Comparison of ENCODE assay signal across 31 mouse cellular contexts in genomic region chr11:100677810-100678209, GRCm38 (mm10). TPM values are rescaled to one million over a fixed set of nuclear protein-coding genes. Genes with fewer than 3 reads are reported as not detected.
DNase-seq lines count a peak whose midpoint lies in the region; ATAC-seq lines count a peak whose summit lies in the region.
"Had no signal": no experiment of that assay in that cellular context is flagged by ENCODE, and none has a peak within 500 bp of the region (broad histone marks: within the 10 kb centered on the region; RNA-seq: fewer than 3 reads in every experiment).

No protein-coding gene starts in this region.

- ATAC-seq in forebrain, embryonic 13.5 days, result no peak
- no peak for ATAC-seq in midbrain, embryonic 11.5 days (ENCODE audit: low FRiP score)
- ATAC-seq: midbrain, embryonic 15.5 days; Patski had no signal

- H3K4me3 ChIP-seq in forebrain, embryonic 10.5 days, result no peak overlapping the region
- H3K4me3 ChIP-seq in forebrain, embryonic 13.5 days, result no peak overlapping the region
- H3K4me3 ChIP-seq in midbrain, embryonic 11.5 days (ENCODE audit: low read depth, low read length), result no peak overlapping the region
- H3K4me3 ChIP-seq: embryonic facial prominence, embryonic 12.5 days; forebrain, embryonic 12.5 days; heart, adult 2 months; hindbrain, embryonic 15.5 days; limb, embryonic 10.5 days; liver, embryonic 15.5 days; lung, embryonic 15.5 days; midbrain, embryonic 15.5 days; neural tube, embryonic 15.5 days had no signal

- intact Hi-C loops in left cerebral cortex, postnatal 14 days (cut with DNase I), result no loop called here

- H3K9ac ChIP-seq in forebrain, embryonic 13.5 days, result no peak overlapping the region
- H3K9ac ChIP-seq in midbrain, embryonic 11.5 days (ENCODE audit: low read length), result no peak overlapping the region; the same call in 1 of the 2 replicates
- H3K9ac ChIP-seq: embryonic facial prominence, embryonic 12.5 days; forebrain, embryonic 12.5 days; hindbrain, embryonic 15.5 days; liver, embryonic 15.5 days; lung, embryonic 15.5 days; midbrain, embryonic 15.5 days; neural tube, embryonic 15.5 days had no signal

- WGBS in forebrain, embryonic 10.5 days, result 62% methylated on average over 7 of the region's 7 CpGs
- 53% methylated on average over 7 of the region's 7 CpGs for WGBS in forebrain, embryonic 13.5 days
- WGBS in midbrain, embryonic 11.5 days, result 59% methylated on average over 7 of the region's 7 CpGs

- no peak for DNase-seq in forebrain, embryonic 10.5 days (ENCODE audit: extremely low spot score, low spot score)
- DNase-seq in left cerebral cortex, postnatal 14 days (ENCODE audit: low spot score in 2 of 2), result peak; percentile 40 to 45
- DNase-seq in left cerebral cortex, adult 8-10 months (ENCODE audit: low spot score in 2 of 2), result no peak
- DNase-seq in right cerebral cortex, postnatal 25 days, result peak; percentile 14
- no peak for DNase-seq in right cerebral cortex, postnatal 14 days
- no peak for DNase-seq in B cell, adult 2 months
- DNase-seq in midbrain, embryonic 11.5 days (ENCODE audit: low spot score, missing footprints), result no peak
- DNase-seq: adrenal gland, adult 2 months; cerebellum, adult 2 months; cerebellum, postnatal 25 days; gastrocnemius, postnatal 25 days; heart, adult 2 months; heart, postnatal 4 days; kidney, adult 8-10 months; kidney, postnatal 10 days; liver; lung, postnatal 4 days had no signal

- peaks cover 25% of the 10 kb centered on the region for H3K27me3 ChIP-seq in forebrain, embryonic 10.5 days (ENCODE audit: poor library complexity, severe bottlenecking)
- peaks cover 7% of the 10 kb centered on the region for H3K27me3 ChIP-seq in forebrain, embryonic 13.5 days
- no peaks in the 10 kb centered on the region for H3K27me3 ChIP-seq in midbrain, embryonic 11.5 days (ENCODE audit: control insufficient read depth, insufficient read depth, low read length)
- H3K27me3 ChIP-seq: midbrain, embryonic 15.5 days; neural tube, embryonic 15.5 days had no signal

- H3K9me3 ChIP-seq in forebrain, embryonic 10.5 days, result no peaks in the 10 kb centered on the region
- H3K9me3 ChIP-seq in forebrain, embryonic 13.5 days (replicated peaks), result no peaks in the 10 kb centered on the region
- H3K9me3 ChIP-seq in midbrain, embryonic 11.5 days (ENCODE audit: control insufficient read depth, low read length), result no peaks in the 10 kb centered on the region
- H3K9me3 ChIP-seq: embryonic facial prominence, embryonic 12.5 days; forebrain, embryonic 12.5 days; hindbrain, embryonic 15.5 days; limb, embryonic 10.5 days; liver, embryonic 15.5 days; lung, embryonic 15.5 days; midbrain, embryonic 15.5 days; neural tube, embryonic 15.5 days had no signal

- no peak overlapping the region for H3K4me2 ChIP-seq in forebrain, embryonic 13.5 days
- H3K4me2 ChIP-seq in midbrain, embryonic 11.5 days, result no peak overlapping the region
- H3K4me2 ChIP-seq: embryonic facial prominence, embryonic 12.5 days; forebrain, embryonic 12.5 days; hindbrain, embryonic 15.5 days; liver, embryonic 15.5 days; lung, embryonic 15.5 days; midbrain, embryonic 15.5 days; neural tube, embryonic 15.5 days had no signal

- H3K4me1 ChIP-seq in forebrain, embryonic 10.5 days, result peaks cover 18% of the 10 kb centered on the region
- H3K4me1 ChIP-seq in forebrain, embryonic 13.5 days, result peaks cover 7% of the 10 kb centered on the region
- H3K4me1 ChIP-seq in midbrain, embryonic 11.5 days (ENCODE audit: control insufficient read depth, insufficient read depth, low read length), result no peaks in the 10 kb centered on the region
- H3K4me1 ChIP-seq: liver, embryonic 15.5 days had no signal

- H3K36me3 ChIP-seq in forebrain, embryonic 10.5 days (replicated peaks), result no peaks in the 10 kb centered on the region
- H3K36me3 ChIP-seq in forebrain, embryonic 13.5 days (ENCODE audit: poor library complexity, severe bottlenecking), result no peaks in the 10 kb centered on the region
- no peaks in the 10 kb centered on the region for H3K36me3 ChIP-seq in midbrain, embryonic 11.5 days (ENCODE audit: control insufficient read depth, insufficient read depth, low read length)
- H3K36me3 ChIP-seq: embryonic facial prominence, embryonic 12.5 days; forebrain, embryonic 12.5 days; hindbrain, embryonic 15.5 days; limb, embryonic 10.5 days; liver, embryonic 15.5 days; lung, embryonic 15.5 days; midbrain, embryonic 15.5 days; neural tube, embryonic 15.5 days had no signal

- H3K27ac ChIP-seq in forebrain, embryonic 10.5 days, result 0 out of 2 replicates have a peak overlapping the region, but pooled peaks have one; percentile 2
- no peak overlapping the region for H3K27ac ChIP-seq in forebrain, embryonic 13.5 days
- H3K27ac ChIP-seq in midbrain, embryonic 11.5 days (ENCODE audit: low read depth, low read length), result no peak overlapping the region
- H3K27ac ChIP-seq: embryonic facial prominence, embryonic 12.5 days; forebrain, embryonic 12.5 days; heart, adult 2 months; hindbrain, embryonic 15.5 days; limb, embryonic 10.5 days; liver, embryonic 15.5 days; lung, embryonic 15.5 days; midbrain, embryonic 15.5 days; neural tube, embryonic 15.5 days had no signal

RNA-seq across cellular contexts. Expression of gene Zfp385c, which starts 14.4 kb away (rescaled TPM):
- polyA plus RNA-seq in forebrain, embryonic 10.5 days (2016; fragmentation: Nextera tagmentation; extraction: Ambion mirVana), result 0.28 and 0.41 TPM in 2 replicates
- 0.18 and 0.48 TPM in 2 replicates for polyA plus RNA-seq in forebrain, embryonic 13.5 days (2015; fragmentation: Nextera tagmentation; extraction: Ambion mirVana)
- under 1 TPM; 0.19 to 0.33 TPM for total RNA-seq in left cerebral cortex, postnatal 14 days (2021)
- 1 to 10 TPM in 1 of 4 experiments, under 1 TPM in 3; 0.11 to 1.1 (median 0.40) TPM for total RNA-seq in left cerebral cortex, adult 8-10 months (2022)
- 0.72 TPM in 1 of 2 replicates, not detected in the other for polyA plus RNA-seq in midbrain, embryonic 11.5 days (2014; fragmentation: Nextera tagmentation; extraction: Ambion mirVana)
- total RNA-seq: megakaryocyte-erythroid progenitor cell, adult 5-6 weeks had no signal
- polyA plus RNA-seq: liver, embryonic 15.5 days; Patski had no signal

RNA-seq across cellular contexts. Expression of gene Dhx58, which starts 26.3 kb away (rescaled TPM):
- 3.1 and 3.8 TPM in 2 replicates for polyA plus RNA-seq in forebrain, embryonic 10.5 days (2016; fragmentation: Nextera tagmentation; extraction: Ambion mirVana)
- 1.8 and 2.1 TPM in 2 replicates for polyA plus RNA-seq in forebrain, embryonic 13.5 days (2015; fragmentation: Nextera tagmentation; extraction: Ambion mirVana)
- 1 to 10 TPM; 1.9 to 2.0 TPM for total RNA-seq in left cerebral cortex, postnatal 14 days (2021)
- total RNA-seq in left cerebral cortex, adult 8-10 months (2022), result 1 to 10 TPM; 1.6 to 2.1 (median 1.8) TPM
- 2.0 and 2.1 TPM in 2 replicates for polyA plus RNA-seq in midbrain, embryonic 11.5 days (2014; fragmentation: Nextera tagmentation; extraction: Ambion mirVana)

RNA-seq across cellular contexts. Expression of gene Kat2a, which starts 34.5 kb away (rescaled TPM):
- polyA plus RNA-seq in forebrain, embryonic 10.5 days (2016; fragmentation: Nextera tagmentation; extraction: Ambion mirVana), result 76.3 and 78.5 TPM in 2 replicates
- polyA plus RNA-seq in forebrain, embryonic 13.5 days (2015; fragmentation: Nextera tagmentation; extraction: Ambion mirVana), result 41.6 and 48.7 TPM in 2 replicates
- total RNA-seq in left cerebral cortex, postnatal 14 days (2021), result 10 to 100 TPM; 63.2 to 64.1 TPM
- 10 to 100 TPM; 56.6 to 62.8 (median 59.2) TPM for total RNA-seq in left cerebral cortex, adult 8-10 months (2022)
- 44.4 and 57.2 TPM in 2 replicates for polyA plus RNA-seq in midbrain, embryonic 11.5 days (2014; fragmentation: Nextera tagmentation; extraction: Ambion mirVana)

RNA-seq across cellular contexts. Expression of gene Hspb9, which starts 35.8 kb away (rescaled TPM):
- 0.24 and 0.30 TPM in 2 replicates for polyA plus RNA-seq in forebrain, embryonic 10.5 days (2016; fragmentation: Nextera tagmentation; extraction: Ambion mirVana)
- polyA plus RNA-seq in forebrain, embryonic 13.5 days (2015; fragmentation: Nextera tagmentation; extraction: Ambion mirVana), result not detected in 2 replicates
- total RNA-seq in left cerebral cortex, postnatal 14 days (2021), result not detected
- not detected for total RNA-seq in left cerebral cortex, adult 8-10 months (2022)
- polyA plus RNA-seq in midbrain, embryonic 11.5 days (2014; fragmentation: Nextera tagmentation; extraction: Ambion mirVana), result 0.47 and 0.52 TPM in 2 replicates
- total RNA-seq: adrenal gland, adult 2 months; gastrocnemius, postnatal 25 days; heart, adult 2 months; heart, postnatal 4 days; layer of hippocampus, postnatal 10 days; megakaryocyte-erythroid progenitor cell, adult 5-6 weeks had no signal
- polyA plus RNA-seq: adrenal gland, adult 2 months; cerebellum, adult 2 months; embryonic facial prominence, embryonic 12.5 days; midbrain, embryonic 15.5 days; neural tube, embryonic 15.5 days; small intestine, adult 2 months; thymus, postnatal 0 days had no signal

RNA-seq across cellular contexts. Expression of gene Dnajc7, which starts 57.8 kb away (rescaled TPM):
- 286 and 289 TPM in 2 replicates for polyA plus RNA-seq in forebrain, embryonic 10.5 days (2016; fragmentation: Nextera tagmentation; extraction: Ambion mirVana)
- polyA plus RNA-seq in forebrain, embryonic 13.5 days (2015; fragmentation: Nextera tagmentation; extraction: Ambion mirVana), result 283 and 285 TPM in 2 replicates
- 100 to 1,000 TPM; 239 to 244 TPM for total RNA-seq in left cerebral cortex, postnatal 14 days (2021)
- 100 to 1,000 TPM; 241 to 278 (median 260) TPM for total RNA-seq in left cerebral cortex, adult 8-10 months (2022)
- 96.1 TPM in 2 replicates for polyA plus RNA-seq in midbrain, embryonic 11.5 days (2014; fragmentation: Nextera tagmentation; extraction: Ambion mirVana)

Comparison
In these comparisons a context has a peak if more than half of its experiments do, and no peak if none do; other contexts are left out.
1. DNase-seq: peak in left cerebral cortex, postnatal 14 days (2 of 2) and right cerebral cortex, postnatal 25 days (single experiment); none in forebrain, embryonic 10.5 days (single experiment), left cerebral cortex, adult 8-10 months (0 of 2), right cerebral cortex, postnatal 14 days (single experiment), B cell, adult 2 months (0 of 2) and midbrain, embryonic 11.5 days (single experiment).